Mouse (Mus musculus) neural tube, embryonic 11.5 days (tissue): ENCODE measurements at regions not wholly inside any gene's neighbourhood (a gene's known extent, or its start where the extent isn't known, plus 50 kb on each side); places are given as distances from the start of the nearest gene placed in this dataset.

Source experiments
- ATAC-seq: fragments of 200-750 bp; cut with Nextera tagmentation; 2 replicates; pipeline ENCODE4 v1.8.0; 2017; ENCODE audit warnings: moderate number of reproducible peaks, mild to moderate bottlenecking, moderate TSS enrichment, moderate library complexity; ENCODE audit not compliant: insufficient read depth, low FRiP score, low TSS enrichment
- DNase-seq: peaks from one replicate; pipeline ENCODE4 v3.0.0-alpha.2; 2015; ENCODE audit warnings: low spot score
- H3K27ac ChIP-seq: fragments of 300-500 bp; sonication (generic); 2 replicates; pipeline ENCODE4 v1.5.1; 2014; ENCODE audit warnings: low read depth, mild to moderate bottlenecking, low read length
- H3K27me3 ChIP-seq: fragments of 300-500 bp; sonication (generic); 2 replicates; pipeline ENCODE4 v1.6.1; 2014; ENCODE audit warnings: mild to moderate bottlenecking, low read length, mixed read lengths; ENCODE audit not compliant: control insufficient read depth, insufficient read depth
- H3K36me3 ChIP-seq: fragments of 300-500 bp; sonication (generic); 2 replicates; pipeline ENCODE4 v1.6.1; 2014; ENCODE audit warnings: mild to moderate bottlenecking, low read length, moderate library complexity, mixed read lengths; ENCODE audit not compliant: control insufficient read depth, insufficient read depth
- H3K4me1 ChIP-seq: fragments of 300-500 bp; sonication (generic); 2 replicates; pipeline ENCODE4 v1.6.1; 2014; ENCODE audit warnings: low read length, mixed read lengths; ENCODE audit not compliant: control insufficient read depth, insufficient read depth
- H3K4me2 ChIP-seq: fragments of 300-500 bp; sonication (generic); 2 replicates; pipeline ENCODE4 v1.6.1; 2014; ENCODE audit warnings: low read depth, mild to moderate bottlenecking, moderate library complexity
- H3K4me3 ChIP-seq: fragments of 300-500 bp; sonication (generic); 2 replicates; pipeline ENCODE4 v1.5.1; 2014; ENCODE audit warnings: low read depth, low read length
- H3K9ac ChIP-seq: fragments of 300-500 bp; sonication (generic); 2 replicates; pipeline ENCODE4 v1.6.1; 2014; ENCODE audit warnings: mild to moderate bottlenecking, low read length
- H3K9me3 ChIP-seq: fragments of 300-500 bp; sonication (generic); 2 replicates; pipeline ENCODE4 v1.6.1; 2016; ENCODE audit warnings: low read length; ENCODE audit not compliant: control insufficient read depth
- WGBS: fragments of 180-500 bp; shearing (Covaris S2); extraction: QIAGEN DNeasy Blood & Tissue Kit; methylation state at CpG from one replicate; pipeline ENCODE4 v1.1.7; 2014; 5-methylcytosine and 5-hydroxymethylcytosine counted together

DNA sequence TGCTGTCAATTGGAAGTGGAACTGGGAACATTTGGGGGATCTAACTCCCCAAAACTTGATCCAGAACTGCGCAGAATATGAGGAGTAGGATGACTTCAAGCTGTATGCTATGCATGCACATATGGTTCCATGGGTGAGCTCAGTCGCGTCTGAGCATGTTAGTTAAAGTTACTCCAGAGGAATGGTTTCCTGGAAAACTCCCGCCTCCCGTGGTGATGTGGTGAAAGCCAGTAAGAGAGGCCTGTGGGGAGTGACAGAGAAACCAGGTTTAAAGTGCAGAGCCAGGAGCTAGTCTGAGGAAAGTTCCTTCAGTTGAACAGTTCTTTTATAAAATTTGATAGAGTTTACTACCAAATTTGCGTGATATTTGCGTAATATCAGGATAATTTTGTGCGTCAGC, 73.1 kb upstream of the Haao start:
- 71% methylated on average over 8 of the region's 8 CpGs for WGBS
- H3K4me2 ChIP-seq: no peak overlapping the region
- no peak overlapping the region for H3K9ac ChIP-seq
- no peaks in the 10 kb centered on the region; the same call in 1 of the 2 replicates for H3K4me1 ChIP-seq
- no peaks in the 10 kb centered on the region for H3K36me3 ChIP-seq
- no peak overlapping the region for H3K27ac ChIP-seq
- H3K9me3 ChIP-seq: no peaks in the 10 kb centered on the region
- H3K4me3 ChIP-seq: no peak overlapping the region
- ATAC-seq (no peak), DNase-seq (no peak)
- H3K27me3 ChIP-seq: no peaks in the 10 kb centered on the region

DNA sequence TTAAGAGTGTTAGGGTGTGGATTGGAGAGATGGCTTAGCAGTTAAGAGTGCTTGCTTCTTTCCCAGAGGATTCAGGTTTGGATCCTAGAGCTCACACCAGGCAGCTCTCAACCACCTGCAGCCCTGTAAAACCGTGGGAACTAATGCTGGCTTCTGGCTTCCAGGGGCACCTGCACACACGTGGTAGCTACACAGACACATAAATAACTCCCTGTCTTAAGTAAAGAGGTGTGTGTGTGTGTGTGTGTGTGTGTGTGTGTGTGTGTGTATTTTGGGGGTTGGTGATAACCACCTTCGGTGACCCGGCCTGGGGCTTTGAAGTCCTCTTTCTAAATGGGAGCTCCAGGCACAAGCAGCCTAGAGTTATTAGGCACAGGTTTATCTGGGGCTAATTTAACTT, 72.5 kb upstream of the Haao start:
- H3K27ac ChIP-seq: no peak overlapping the region
- WGBS: 21% methylated on average over 4 of the region's 4 CpGs
- no peaks in the 10 kb centered on the region; the same call in 1 of the 2 replicates for H3K4me1 ChIP-seq
- ATAC-seq (no peak), DNase-seq (no peak)
- H3K4me2 ChIP-seq: no peak overlapping the region
- H3K9ac ChIP-seq: no peak overlapping the region
- no peaks in the 10 kb centered on the region for H3K27me3 ChIP-seq
- H3K36me3 ChIP-seq: no peaks in the 10 kb centered on the region
- H3K9me3 ChIP-seq: no peaks in the 10 kb centered on the region
- no peak overlapping the region for H3K4me3 ChIP-seq

DNA sequence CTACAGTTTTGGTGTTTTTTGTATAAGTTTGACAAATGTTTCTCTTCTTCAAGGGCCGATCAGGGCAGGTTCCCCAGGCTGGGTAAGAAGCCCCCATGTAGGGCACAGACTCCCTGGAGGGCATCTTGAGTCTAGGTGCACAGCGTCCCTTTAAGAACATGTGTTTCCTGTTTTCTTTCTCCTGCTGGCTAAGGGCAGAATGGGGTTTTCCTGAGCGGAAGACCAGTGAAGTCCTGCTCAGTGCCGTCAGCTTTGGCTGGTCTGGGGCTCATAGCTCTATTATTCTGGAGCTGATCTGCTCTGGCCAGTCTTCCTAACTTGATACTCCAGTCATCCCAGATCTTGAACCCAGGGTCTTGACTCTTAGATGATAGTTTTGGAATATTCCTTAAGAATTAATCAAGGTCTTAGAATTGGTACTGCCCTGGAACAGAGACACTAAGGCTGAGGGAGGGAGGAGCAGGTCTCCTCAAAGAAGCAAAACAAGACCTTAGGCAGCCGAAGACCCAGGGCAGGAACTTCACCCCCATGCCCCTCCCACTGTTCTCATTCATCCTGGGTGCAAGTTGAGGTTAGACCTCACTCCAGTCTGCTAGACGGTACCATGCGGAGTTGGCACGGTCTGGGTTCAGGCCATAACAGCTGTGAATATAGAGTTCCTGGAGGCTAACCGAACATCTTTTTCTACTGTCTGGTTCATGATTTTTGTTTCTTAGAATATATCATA, 70.8 kb upstream of the Haao start:
- no peaks in the 10 kb centered on the region for H3K36me3 ChIP-seq
- no peak for ATAC-seq

DNA sequence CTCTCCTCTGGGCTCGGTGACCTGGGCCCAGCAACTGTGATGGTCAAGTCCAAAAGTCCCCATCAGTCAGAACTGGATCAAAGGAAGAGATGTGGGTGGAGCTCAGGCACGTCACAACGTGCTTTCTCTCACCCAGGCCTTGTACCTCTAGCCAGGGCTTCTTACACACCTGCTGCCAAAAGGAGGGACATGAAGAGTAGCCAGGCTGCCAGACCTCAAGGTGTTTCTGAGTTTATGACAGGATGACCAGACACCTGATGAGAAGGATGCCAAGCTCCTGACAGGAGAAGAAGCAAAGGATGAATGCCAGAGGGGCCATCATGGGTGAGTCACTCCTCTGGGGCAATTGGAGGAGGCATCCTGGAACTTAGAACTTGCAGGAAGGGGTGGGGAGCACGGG, 70.0 kb upstream of the Haao start:
- Histone ChIP-seq H3K27me3 (no peaks in the 10 kb centered on the region), H3K27ac (no peak overlapping the region), H3K9ac (no peak overlapping the region), H3K36me3 (no peaks in the 10 kb centered on the region), H3K4me1 (no peaks in the 10 kb centered on the region; the same call in 1 of the 2 replicates), H3K4me2 (no peak overlapping the region), H3K9me3 (no peaks in the 10 kb centered on the region), H3K4me3 (no peak overlapping the region)
- ATAC-seq (no peak), DNase-seq (no peak)
- WGBS: 71% methylated on average over 4 of the region's 4 CpGs

More for the DNA sequence above, 70.8 kb upstream of the Haao start:
- no peaks in the 10 kb centered on the region for H3K9me3 ChIP-seq
- no peaks in the 10 kb centered on the region for H3K27me3 ChIP-seq
- no peaks in the 10 kb centered on the region; the same call in 1 of the 2 replicates for H3K4me1 ChIP-seq
- no peak overlapping the region for H3K9ac ChIP-seq
- H3K27ac ChIP-seq: no peak overlapping the region
- DNase-seq: no peak
- 61% methylated on average over 9 of the region's 9 CpGs for WGBS
- no peak overlapping the region for H3K4me3 ChIP-seq
- no peak overlapping the region for H3K4me2 ChIP-seq

DNA sequence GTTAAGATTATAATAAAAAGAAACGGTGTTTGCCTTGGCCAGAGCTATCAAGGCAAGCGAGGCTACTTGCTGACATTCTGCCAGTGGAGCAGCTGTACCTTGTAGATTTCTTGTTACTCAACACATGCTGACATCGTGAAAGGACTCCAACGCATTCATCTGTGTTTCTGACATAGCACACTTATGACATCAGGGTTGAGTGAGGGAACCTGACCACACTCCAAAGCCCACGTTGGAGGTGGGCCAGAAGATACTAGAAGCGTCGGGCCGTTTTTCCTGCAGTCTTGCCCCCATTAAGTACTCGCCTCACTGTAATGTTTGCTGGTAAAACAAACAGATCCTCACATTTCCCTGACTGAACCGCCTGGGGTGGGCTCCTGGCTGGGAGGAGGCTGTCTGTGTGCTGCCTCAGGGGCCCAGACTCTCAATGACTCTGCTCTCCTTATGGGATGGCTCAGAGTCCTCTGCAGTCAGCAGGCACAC, 69.0 kb upstream of the Haao start:
- Histone ChIP-seq H3K27me3 (no peaks in the 10 kb centered on the region), H3K4me3 (no peak overlapping the region), H3K9me3 (no peaks in the 10 kb centered on the region), H3K36me3 (no peaks in the 10 kb centered on the region), H3K4me2 (no peak overlapping the region), H3K9ac (no peak overlapping the region), H3K27ac (no peak overlapping the region), H3K4me1 (no peaks in the 10 kb centered on the region; the same call in 1 of the 2 replicates)
- WGBS: 55% methylated on average over 10 of the region's 10 CpGs
- ATAC-seq: no peak
- DNase-seq: no peak

DNA sequence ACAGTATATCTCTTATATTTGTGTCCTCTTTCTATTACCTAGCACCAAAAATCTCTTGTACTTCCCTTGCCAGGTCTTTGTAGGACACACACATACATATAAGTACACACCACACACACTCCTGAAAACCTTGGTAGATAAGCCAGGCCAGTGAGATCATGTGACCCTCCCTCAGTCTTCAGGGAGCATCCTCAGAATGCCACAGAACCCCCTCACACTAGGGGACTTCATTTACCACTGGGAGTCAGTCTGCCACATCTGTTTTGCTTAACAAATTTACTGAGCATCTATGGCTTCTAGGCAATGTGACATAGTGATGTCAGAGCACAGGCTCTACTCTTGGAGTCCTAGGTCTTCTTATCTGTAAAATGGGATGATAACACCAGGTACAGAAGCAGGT, 67.3 kb upstream of the Haao start:
- H3K4me3 ChIP-seq: no peak overlapping the region
- H3K4me2 ChIP-seq: no peak overlapping the region
- H3K4me1 ChIP-seq: no peaks in the 10 kb centered on the region
- H3K27ac ChIP-seq: no peak overlapping the region
- DNase-seq: no peak
- no peak for ATAC-seq
- H3K9ac ChIP-seq: no peak overlapping the region
- H3K36me3 ChIP-seq: no peaks in the 10 kb centered on the region
- H3K27me3 ChIP-seq: no peaks in the 10 kb centered on the region
- H3K9me3 ChIP-seq: no peaks in the 10 kb centered on the region

DNA sequence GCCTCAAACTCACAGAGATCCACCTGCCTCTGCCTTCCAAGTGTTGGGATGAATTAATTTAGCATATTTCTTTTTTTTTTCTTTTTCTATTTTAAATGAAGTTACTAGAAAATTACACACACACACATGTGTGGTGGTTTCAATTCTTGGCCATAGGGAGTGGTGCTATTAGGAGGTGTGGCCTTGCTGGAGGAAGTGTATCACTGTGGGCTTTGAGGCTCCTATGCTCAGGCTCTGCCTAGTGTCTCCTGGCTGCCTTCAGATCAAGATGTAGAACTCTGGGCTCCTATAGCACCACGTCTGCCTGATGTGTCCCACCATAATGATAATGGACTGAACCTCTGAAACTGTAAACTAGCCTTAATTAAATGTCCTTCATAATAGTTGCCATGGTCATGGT, 66.8 kb upstream of the Haao start:
- no peaks in the 10 kb centered on the region for H3K36me3 ChIP-seq
- no peak for DNase-seq
- no peak for ATAC-seq
- H3K9me3 ChIP-seq: no peaks in the 10 kb centered on the region
- no peaks in the 10 kb centered on the region for H3K4me1 ChIP-seq
- H3K27ac ChIP-seq: no peak overlapping the region
- H3K27me3 ChIP-seq: no peaks in the 10 kb centered on the region
- H3K4me2 ChIP-seq: no peak overlapping the region
- H3K4me3 ChIP-seq: no peak overlapping the region
- H3K9ac ChIP-seq: no peak overlapping the region
- WGBS: 97% methylated on average over 1 of the region's 1 CpGs

DNA sequence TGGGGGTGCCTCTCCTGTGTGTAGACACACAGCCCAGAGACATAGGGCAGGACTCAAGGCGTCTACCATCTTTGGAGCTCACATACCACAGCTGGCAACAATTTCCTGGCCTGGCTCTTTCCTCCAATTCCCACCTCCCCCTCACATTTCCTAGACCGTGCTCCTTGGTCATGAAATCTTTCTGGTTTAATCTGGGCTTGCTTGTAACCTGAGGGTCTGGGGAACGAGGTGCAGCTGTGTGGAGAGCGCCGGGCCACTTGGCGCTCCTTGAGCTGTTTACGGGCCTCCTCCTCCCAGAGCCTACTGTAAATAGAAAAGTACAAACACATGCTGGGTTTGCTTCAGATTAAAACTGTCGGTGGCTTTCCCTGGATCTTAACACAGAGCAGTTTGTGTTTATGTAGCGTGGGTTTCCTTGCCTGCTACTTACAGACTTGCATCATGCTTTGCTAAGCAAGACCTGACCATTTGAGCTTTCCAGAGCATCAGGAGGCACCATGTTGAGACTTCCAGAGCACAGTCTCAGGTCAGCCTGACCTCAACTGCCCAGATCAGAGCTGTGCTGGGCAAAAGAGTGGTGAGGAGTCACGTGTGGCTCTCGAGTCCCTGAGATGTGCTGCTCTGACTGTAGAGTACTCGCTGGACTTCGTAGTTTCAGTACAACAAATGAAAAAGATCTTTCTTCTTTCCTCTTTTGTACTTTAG, 66.1 kb upstream of the Haao start:
- DNase-seq (peak; percentile 36), ATAC-seq (no peak)
- Histone ChIP-seq H3K36me3 (no peaks in the 10 kb centered on the region), H3K27me3 (no peaks in the 10 kb centered on the region), H3K4me1 (no peaks in the 10 kb centered on the region), H3K4me3 (no peak overlapping the region), H3K4me2 (no peak overlapping the region), H3K27ac (peak overlapping the region; percentile 50; the same call in 1 of the 2 replicates), H3K9ac (no peak overlapping the region), H3K9me3 (no peaks in the 10 kb centered on the region)
- WGBS: 66% methylated on average over 13 of the region's 13 CpGs

DNA sequence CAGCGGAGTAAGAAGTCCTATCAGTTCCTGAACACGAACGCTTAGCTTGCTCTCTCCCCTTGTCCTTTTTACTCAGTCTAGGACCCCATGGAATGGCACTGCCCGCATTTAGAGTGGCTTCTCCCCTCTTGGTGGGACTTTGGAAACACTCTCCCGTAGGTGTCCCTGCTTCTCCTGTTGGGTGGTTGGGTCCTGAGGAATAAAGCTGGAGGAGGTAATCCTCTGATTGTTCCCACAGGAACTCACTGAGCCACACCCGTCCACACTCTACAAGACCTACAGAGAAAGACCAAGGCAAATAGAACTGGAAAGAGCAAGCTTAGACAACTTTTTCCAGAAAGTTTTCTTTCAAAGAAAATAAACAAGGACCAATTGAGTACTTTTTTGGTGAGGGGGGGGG, 64.7 kb upstream of the Haao start:
- H3K4me3 ChIP-seq: no peak overlapping the region
- no peaks in the 10 kb centered on the region for H3K4me1 ChIP-seq
- no peak overlapping the region for H3K27ac ChIP-seq
- H3K9me3 ChIP-seq: no peaks in the 10 kb centered on the region
- H3K36me3 ChIP-seq: no peaks in the 10 kb centered on the region
- H3K27me3 ChIP-seq: no peaks in the 10 kb centered on the region
- WGBS: 89% methylated on average over 6 of the region's 6 CpGs
- ATAC-seq: no peak
- no peak overlapping the region for H3K4me2 ChIP-seq
- H3K9ac ChIP-seq: no peak overlapping the region
- DNase-seq: no peak
